Mouse (Mus musculus): ENCODE measurements around the gene Tbl1xr1. TPM values are rescaled to one million over a fixed set of nuclear protein-coding genes. Genes with fewer than 3 reads are reported as not detected.

Gene Tbl1xr1
- 100 to 1,000 TPM; 127 to 138 TPM for total RNA-seq (2021)
- long read RNA-seq, experiment 1, full-length matches to known transcripts = 5 of 16 reads
- long read RNA-seq, experiment 1, partial matches to known transcripts = 0 of 16 reads
- long read RNA-seq, experiment 1, other reads (novel, unspliced or antisense) = 11 of 16 reads
- long read RNA-seq, experiment 2, full-length matches to known transcripts = 7 of 21 reads
- long read RNA-seq, experiment 2, partial matches to known transcripts = 2 of 21 reads
- long read RNA-seq, experiment 2, other reads (novel, unspliced or antisense) = 12 of 21 reads

- peak; percentile 90 to 96 for DNase-seq (ENCODE audit: low spot score in 2 of 2)
Measured at GRCm38 (mm10) chr3:22076561-22076935, at the start of gene Tbl1xr1. TSS of gene Tbl1xr1 (plus strand) at chr3:22076652.

GRCm38 (mm10) chr3:22038004-22038403 is 38.4 kb upstream of the Tbl1xr1 start:
- DNase-seq (ENCODE audit: low spot score in 2 of 2) = no peak

DNA sequence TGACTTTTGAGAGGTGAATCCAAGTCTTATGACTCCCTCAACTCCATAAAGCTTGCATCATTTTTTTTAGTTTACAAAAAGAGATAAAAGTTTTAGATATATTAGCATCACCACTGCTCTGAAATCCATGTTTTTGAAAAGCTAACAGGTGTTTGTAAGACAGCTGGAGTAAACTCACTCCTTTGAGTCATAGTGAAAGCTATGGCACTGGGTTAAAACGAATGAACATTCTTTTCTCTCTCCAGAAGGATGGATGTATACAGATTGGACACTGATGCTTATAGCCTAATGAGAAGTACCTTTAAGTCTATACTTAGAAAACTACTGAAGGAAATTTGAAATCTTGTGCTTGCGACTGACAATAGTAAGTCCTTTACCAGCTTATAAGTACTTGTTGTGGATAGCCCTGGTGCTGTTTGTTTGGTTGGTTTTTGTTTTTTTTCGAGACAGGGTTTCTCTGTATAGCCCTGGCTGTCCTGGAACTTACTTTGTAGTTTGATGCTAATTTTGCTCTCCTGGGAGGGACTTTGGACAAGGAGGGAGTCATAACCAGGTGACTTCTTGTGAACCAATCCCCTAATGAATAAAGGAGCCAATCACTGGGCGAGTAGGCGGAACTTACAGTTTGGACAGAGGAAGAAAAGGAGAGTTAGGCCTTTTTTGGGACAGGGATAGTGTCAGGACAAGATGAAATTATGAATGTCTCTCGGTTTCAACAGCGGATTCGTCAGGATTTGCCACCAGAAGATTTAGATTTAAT is 37.2 kb upstream of the Tbl1xr1 start:
- DNase-seq (ENCODE audit: low spot score in 2 of 2) = no peak

DNA sequence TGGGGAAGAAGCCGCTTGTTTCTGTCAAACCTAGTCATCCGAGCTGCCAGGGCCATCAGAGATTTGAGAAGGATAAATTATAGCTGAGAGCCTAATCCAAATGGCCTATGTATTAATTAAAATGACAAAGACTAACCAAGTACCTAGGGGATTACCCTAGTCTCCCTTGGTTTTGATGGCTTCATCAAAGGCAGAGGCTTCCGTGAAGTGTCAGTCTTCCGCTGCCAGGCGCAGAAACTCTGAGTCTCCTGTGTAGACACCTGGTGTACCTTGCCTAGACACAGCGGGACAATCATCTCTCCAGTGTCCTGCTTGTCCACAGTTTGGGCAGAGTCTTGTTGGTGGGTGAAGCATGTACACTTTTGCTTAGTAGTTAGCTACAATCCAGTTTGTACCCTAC is 35.8 kb upstream of the Tbl1xr1 start:
- no peak for DNase-seq (ENCODE audit: low spot score in 2 of 2)

DNA sequence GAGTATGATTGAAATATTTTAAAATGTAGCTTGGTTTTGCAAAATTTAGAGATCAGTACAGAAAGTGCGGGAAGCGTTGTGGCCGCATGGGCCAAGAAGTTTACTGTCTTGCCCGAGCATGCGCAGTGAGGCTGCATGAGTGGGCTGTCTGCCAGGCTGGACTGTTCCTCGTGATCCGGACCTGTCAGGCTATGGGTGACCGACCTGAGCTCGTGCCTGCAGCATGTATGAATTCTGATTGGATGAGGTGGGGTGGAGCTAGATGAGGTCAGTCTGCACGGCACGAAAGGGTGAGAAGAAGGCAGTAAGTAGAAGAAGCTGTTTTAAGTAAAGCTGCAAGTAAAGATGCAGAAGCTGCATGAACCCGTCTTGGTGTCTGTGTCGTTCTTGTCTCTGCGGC is 29.2 kb upstream of the Tbl1xr1 start:
- no peak for DNase-seq (ENCODE audit: low spot score in 2 of 2)

GRCm38 (mm10) chr3:22056664-22057328 is 19.7 kb upstream of the Tbl1xr1 start:
- no peak for DNase-seq (ENCODE audit: low spot score in 2 of 2)

DNA sequence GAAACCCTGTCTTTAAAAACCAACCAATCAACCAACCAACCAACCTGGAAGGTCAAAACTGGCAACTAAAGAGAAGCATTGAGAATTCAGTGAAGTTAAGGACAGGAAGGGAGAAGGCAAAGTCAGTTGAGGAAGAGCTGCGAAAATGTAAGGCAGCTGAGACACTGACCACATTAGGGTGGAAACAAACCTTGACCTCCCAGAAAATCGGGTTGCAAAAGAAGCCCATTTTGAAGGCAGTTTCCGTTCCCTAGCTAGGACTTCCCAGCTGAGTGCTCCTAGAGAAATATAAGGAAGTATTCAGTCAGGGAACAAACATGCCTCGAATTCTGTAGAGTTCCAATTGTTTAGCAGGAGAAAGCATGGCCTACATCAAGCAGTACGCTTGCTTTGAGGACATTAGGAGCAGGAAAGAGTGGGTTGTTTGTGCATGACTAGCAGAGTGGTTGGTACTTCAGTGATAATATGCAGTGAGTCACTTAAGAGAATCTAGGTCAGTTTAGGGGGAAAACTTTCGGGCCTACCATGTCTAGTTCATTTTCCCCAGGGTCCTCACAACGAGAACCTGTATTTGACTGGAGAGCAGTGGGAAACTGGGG is 18.1 kb upstream of the Tbl1xr1 start:
- no peak for DNase-seq (ENCODE audit: low spot score in 2 of 2)

DNA sequence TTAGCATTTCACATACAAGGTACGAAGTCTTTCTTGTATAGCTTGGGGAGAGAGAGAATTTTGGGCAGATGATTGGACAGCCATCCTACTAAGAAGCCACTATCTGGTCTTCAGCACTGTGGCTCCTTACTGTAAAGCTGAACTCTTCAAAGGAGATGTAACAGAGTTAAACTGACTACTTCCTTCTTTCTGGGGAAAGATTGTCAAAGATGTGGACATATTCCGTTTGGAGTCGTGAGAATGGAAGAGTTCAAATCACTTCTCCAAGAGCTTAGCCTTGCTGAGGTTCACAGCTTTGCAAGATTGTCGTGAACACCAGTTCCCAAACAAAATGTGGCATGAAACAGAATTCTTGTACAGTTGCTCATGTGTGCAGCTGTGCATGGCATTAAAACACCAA is 15.3 kb upstream of the Tbl1xr1 start:
- no peak for DNase-seq (ENCODE audit: low spot score in 2 of 2)

GRCm38 (mm10) chr3:22068621-22069020 is 7.8 kb upstream of the Tbl1xr1 start:
- DNase-seq (ENCODE audit: low spot score in 2 of 2) = no peak

- no peak for DNase-seq (ENCODE audit: low spot score in 2 of 2)
Measured at GRCm38 (mm10) chr3:22073916-22074315, 2.5 kb upstream of the Tbl1xr1 start.

GRCm38 (mm10) chr3:22074591-22075294 is 1.7 kb upstream of the Tbl1xr1 start:
- no peak for DNase-seq (ENCODE audit: low spot score in 2 of 2)

- peak in 1 of 2 experiments; percentile 51 for DNase-seq (ENCODE audit: low spot score in 2 of 2)
Measured at GRCm38 (mm10) chr3:22075517-22075886, 950 bp upstream of the Tbl1xr1 start.

DNA sequence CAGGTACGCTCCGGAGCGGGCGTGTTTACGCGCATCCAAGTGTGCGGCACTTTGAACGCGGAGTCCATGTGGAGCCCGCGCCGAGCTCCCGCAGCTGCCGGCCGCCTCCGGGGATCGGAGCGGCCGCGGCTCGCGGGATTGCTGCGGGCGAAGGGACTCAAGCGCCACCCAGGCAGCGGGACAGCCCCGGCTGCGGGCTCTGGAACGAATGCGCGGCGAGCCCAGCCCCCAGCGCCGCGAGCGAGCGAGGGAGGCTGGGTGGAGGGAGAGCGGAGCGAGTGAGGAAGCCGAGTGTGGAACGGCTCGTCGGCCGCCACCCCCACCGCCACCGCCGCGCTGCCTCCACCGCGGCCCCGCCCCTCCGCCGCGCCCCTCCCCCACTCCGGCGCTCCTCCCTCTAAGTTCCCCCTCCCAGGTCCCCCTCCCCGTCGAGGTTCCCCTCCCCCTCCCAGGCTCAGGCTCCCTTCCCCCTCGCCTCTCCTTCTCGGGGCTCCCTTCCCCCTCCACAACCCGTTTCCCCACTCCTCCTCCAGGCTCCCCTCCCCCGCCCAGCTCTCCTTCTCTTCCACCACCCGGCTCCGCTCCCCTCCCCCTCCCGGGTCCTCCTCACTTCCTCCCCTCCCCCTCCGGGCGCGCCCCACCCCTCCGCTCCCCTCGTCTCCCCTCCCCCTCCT is 428 bp upstream of the Tbl1xr1 start:
- peak; percentile 83 to 89 for DNase-seq (ENCODE audit: low spot score in 2 of 2)

- DNase-seq (ENCODE audit: low spot score in 2 of 2) = peak; percentile 28 to 68
Measured at GRCm38 (mm10) chr3:22076936-22077656, 644 bp downstream of the Tbl1xr1 start.

DNA sequence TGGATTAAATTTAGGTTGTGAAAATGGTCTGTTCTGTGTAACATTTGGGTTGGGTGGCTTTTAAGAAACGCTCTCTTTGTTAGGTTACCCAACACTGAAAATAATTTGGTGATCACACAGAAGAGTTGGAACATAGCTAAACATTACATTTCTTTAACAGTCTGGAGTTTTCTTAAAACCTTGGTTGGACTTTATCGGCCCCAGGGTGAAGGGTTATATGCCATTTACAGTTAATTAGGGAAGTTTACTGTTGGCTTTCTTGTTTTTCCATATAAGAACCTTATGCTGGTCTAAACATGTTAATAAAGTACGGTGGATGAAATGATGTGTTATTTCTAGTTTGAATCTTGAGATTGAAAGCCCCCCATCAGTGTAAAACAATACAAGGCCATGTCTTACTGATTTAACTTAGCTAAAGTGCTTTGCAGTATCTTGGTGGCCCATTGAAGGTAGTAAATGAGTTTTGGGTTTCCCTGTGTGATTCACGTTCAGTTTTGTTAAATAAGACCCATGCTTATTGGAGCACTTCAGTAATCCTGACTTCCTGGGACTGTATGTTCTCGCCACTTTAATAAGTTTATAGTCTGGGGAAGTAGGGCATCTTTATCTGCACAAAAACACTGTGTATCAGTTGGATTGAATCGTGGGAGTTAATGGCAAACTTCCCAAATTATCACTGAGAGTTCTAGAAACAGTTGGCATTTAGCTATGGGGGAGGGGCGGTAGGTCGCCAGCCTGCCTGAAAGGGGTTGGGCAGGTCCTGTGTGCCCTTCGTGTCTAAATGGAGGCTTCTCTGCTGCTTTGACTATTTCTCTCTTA is 1.4 kb downstream of the Tbl1xr1 start:
- peak; percentile 42 to 70 for DNase-seq (ENCODE audit: low spot score in 2 of 2)

GRCm38 (mm10) chr3:22078529-22078928 is 2.1 kb downstream of the Tbl1xr1 start:
- no peak for DNase-seq (ENCODE audit: low spot score in 2 of 2)

GRCm38 (mm10) chr3:22081869-22082268 is 5.4 kb downstream of the Tbl1xr1 start:
- no peak for DNase-seq (ENCODE audit: low spot score in 2 of 2)

- DNase-seq (ENCODE audit: low spot score in 2 of 2) = no peak
Measured at GRCm38 (mm10) chr3:22082823-22083222, 6.4 kb downstream of the Tbl1xr1 start.

All from layer of hippocampus, postnatal 14 days (tissue).